Mouse (Mus musculus): Measurements from ENCODE around the gene Msh6.

- no peak for TF ChIP-seq CTCF (conservative IDR thresholded peaks at IDR 0.05; ENCODE audit: insufficient read depth, insufficient read length, low read depth, low read length)
- no peak for TF ChIP-seq POLR2A (IDR thresholded peaks at IDR 0.05; ENCODE audit: low read depth, low read length)
Observed at GRCm38 (mm10) chr17:87983313-87983712, 8.5 kb downstream of the Msh6 start.

All from kidney, adult 2 months (tissue).